Mouse (Mus musculus): ENCODE results near the gene Chd3.

Gene Chd3

GRCm38 (mm10) chr11:69366157-69366854 lies 2.9 kb downstream of the Chd3 start:
- DNase-seq (ENCODE audit: low spot score) = peak; percentile 91

GRCm38 (mm10) chr11:69365722-69366121 lies 3.5 kb downstream of the Chd3 start:
- DNase-seq (ENCODE audit: low spot score) = no peak

DNA sequence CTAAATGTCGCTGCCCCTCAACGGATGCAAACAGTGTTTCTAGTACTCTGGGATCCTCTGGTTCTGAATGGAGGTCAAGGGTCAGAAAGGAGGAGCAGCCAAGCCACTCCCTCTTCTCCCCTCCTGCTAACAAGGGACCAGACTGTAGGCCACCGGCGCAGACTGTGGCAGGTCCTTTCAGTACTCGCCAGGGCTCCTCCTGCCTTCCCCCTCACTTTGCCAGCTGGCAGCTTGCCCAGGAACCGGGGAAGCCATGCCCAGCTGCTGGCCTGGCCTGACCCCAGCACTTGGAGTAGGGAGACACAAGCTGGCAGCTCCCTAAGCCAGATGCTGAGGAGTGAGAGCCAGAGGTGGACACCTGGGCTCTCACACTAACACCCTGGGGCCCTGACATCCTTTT lies 4.3 kb downstream of the Chd3 start:
- peak; percentile 80 for DNase-seq (ENCODE audit: low spot score)

GRCm38 (mm10) chr11:69364376-69364775 lies 4.8 kb downstream of the Chd3 start:
- peak; percentile 59 for DNase-seq (ENCODE audit: low spot score)

DNA sequence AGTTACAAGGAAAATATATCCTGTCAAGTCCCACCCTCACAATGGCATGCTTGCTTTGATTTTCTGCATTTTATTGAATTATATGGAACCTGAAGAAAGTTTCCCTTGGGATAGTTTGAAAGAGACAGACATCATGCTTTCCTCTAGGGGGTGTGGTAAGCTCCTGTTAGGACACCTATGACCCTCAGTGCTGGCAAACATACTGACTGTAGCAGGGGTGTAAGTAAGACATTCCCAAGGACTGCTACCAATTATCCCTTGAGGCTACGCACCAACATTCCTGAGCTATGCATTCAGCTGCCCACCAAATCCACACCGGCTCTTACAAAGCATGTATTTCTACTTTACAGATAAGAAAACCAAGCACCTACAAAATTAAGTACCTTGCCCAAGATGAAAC lies 6.7 kb downstream of the Chd3 start:
- DNase-seq (ENCODE audit: low spot score) = no peak

- DNase-seq (ENCODE audit: low spot score) = no peak
Measured at GRCm38 (mm10) chr11:69362021-69362420, 7.2 kb downstream of the Chd3 start.

DNA sequence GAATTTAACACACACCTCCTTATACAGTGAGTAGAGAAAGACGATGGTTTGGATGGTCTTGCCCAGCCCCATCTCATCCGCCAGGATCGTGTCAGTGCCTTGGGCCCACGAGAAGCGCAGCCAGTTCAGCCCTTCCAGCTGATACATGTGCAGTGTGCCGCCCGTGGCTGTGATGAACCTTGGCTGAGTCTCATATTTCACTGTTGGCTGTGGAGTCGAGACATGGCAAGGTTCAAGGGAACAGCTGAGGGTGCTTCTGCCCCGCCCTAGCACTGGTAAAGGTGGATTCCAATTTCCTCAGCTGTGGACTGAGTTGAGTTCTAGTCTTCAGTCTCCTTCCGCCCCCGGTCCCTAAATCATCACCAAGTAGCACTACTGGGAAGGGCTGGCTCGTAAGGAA lies 11.5 kb downstream of the Chd3 start:
- DNase-seq (ENCODE audit: low spot score) = no peak

- DNase-seq (ENCODE audit: low spot score) = no peak
Measured at GRCm38 (mm10) chr11:69356544-69356943, 12.7 kb downstream of the Chd3 start.

DNA sequence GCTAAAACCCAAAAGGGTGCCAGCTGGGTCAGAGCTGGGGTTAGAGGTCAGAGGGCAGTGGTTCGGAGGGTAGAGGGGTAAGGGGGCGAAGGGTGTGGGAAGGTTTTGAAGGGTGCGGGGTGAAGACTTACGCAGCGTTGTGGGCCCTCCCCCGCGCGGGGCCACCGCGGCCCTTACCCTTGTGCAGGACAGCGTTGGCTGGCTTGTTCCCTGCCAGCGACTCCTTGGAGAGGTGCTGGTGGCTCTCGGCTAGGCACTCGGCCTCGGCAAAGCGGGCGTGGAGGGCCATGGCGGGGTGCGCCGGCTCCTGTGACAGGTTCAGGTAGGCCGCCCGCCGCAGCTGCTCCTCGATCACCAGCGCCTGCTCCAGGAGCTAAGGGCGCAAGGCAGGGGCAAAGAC lies 22.8 kb downstream of the Chd3 start:
- no peak for DNase-seq (ENCODE audit: low spot score)

GRCm38 (mm10) chr11:69340161-69341131 lies 28.8 kb downstream of the Chd3 start, which contains the start of gene Rnf227:
TSS of gene Rnf227 (plus strand) at chr11:69340461.
- DNase-seq (ENCODE audit: low spot score) = peak; percentile 69

DNA sequence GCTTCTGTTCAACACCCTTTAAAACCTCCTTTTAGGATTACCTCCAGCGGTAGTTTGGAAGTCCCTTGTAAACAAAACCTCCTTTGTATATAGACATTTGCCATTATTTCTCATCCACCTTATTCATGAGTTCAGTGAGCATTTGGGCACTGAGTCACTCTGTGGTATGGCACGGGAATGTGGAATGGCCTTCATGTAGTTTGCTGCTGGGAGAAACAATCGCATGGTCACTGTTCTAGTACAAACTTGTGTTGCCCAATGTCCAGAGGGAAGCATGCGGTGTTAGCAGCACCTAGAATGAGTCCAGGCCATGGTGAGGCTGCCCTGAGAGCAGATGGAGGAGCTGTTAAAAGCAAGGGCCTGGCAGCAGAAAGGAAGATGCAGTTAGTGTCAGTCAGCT lies 34.4 kb downstream of the Chd3 start:
- DNase-seq (ENCODE audit: low spot score) = no peak

- no peak for DNase-seq (ENCODE audit: low spot score)
Measured at GRCm38 (mm10) chr11:69333922-69334321, 35.3 kb downstream of the Chd3 start.

GRCm38 (mm10) chr11:69332713-69333253 lies 36.4 kb downstream of the Chd3 start:
- DNase-seq (ENCODE audit: low spot score) = peak; percentile 11

- DNase-seq (ENCODE audit: low spot score) = peak; percentile 74
Measured at GRCm38 (mm10) chr11:69331929-69332405, 37.2 kb downstream of the Chd3 start.

GRCm38 (mm10) chr11:69331152-69331551 lies 38.1 kb downstream of the Chd3 start:
- DNase-seq (ENCODE audit: low spot score) = no peak

DNA sequence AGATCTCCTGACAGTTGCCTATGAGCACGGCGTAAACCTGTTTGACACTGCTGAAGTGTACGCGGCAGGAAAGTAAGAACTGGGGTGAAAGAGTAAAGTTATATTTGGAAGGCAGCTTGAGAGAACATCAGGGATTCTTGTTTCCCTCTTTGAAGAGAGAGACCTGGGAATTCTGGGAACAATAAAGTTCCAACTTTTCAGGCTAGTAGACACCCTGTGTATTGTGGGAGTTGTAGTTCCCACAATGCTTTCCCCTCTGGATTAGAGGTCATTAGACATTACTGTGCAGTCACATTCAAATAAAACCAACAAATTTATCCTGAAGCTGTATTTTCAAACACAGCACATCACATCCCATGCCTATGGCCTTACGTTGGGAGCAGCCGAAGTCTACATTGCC lies 40.7 kb downstream of the Chd3 start:
- DNase-seq (ENCODE audit: low spot score) = no peak

- DNase-seq (ENCODE audit: low spot score) = no peak
Measured at GRCm38 (mm10) chr11:69327648-69328047, 41.6 kb downstream of the Chd3 start.

DNA sequence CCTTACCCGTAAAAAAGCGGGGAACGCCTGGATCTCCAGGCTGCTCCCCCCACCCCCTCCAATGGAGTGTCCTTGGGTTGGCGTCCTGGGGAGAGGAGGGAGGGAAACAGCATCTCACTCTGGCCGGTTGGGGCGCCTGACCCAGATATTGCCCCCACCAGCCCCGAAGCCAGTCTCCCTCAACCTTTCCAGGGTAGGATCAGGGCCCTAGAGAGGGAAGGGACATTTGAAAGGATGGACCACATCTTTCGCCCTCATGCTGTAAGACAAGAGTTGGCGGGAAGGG lies 42.1 kb downstream of the Chd3 start:
- DNase-seq (ENCODE audit: low spot score) = no peak

- DNase-seq (ENCODE audit: low spot score) = no peak
Measured at GRCm38 (mm10) chr11:69326408-69327156, 42.6 kb downstream of the Chd3 start.

GRCm38 (mm10) chr11:69325628-69326407 lies 43.4 kb downstream of the Chd3 start, which contains the start of gene Kcnab3:
TSS of gene Kcnab3 (plus strand) at chr11:69326258.
- DNase-seq (ENCODE audit: low spot score) = peak; percentile 82

- DNase-seq (ENCODE audit: low spot score) = no peak
Measured at GRCm38 (mm10) chr11:69324749-69325148, 44.5 kb downstream of the Chd3 start.

Data from yolk sac, embryonic 10.5 days (tissue).